Mouse (Mus musculus): ENCODE measurements around the gene Cfap73. TPM values are rescaled to one million over a fixed set of nuclear protein-coding genes. Genes with fewer than 3 reads are reported as not detected.

Gene Cfap73
- polyA plus RNA-seq, 1 experiment from 2014 or later, result 0.49 TPM

- WGBS, result 37% methylated on average over 5 of the region's 5 CpGs
- peak; percentile 44; the same call in 1 of the 2 replicates for ATAC-seq (ENCODE audit: low FRiP score)
- Histone ChIP-seq H3K9me3 (no peaks in the 10 kb centered on the region), H3K4me1 (replicated peaks) (no peaks in the 10 kb centered on the region), H3K4me2 (no peak overlapping the region), H3K4me3 (no peak overlapping the region), H3K36me3 (no peaks in the 10 kb centered on the region), H3K27ac (peak overlapping the region; percentile 55), H3K27me3 (peaks cover 25% of the 10 kb centered on the region; the same call in 1 of the 2 replicates), H3K9ac (no peak overlapping the region)
Measured at GRCm38 (mm10) chr5:120660816-120661215, 26.8 kb upstream of the Cfap73 start.

GRCm38 (mm10) chr5:120656281-120656751, 22.3 kb upstream of the Cfap73 start:
- no peak overlapping the region for H3K4me3 ChIP-seq
- no peak for ATAC-seq (ENCODE audit: low FRiP score)

GRCm38 (mm10) chr5:120653873-120654272, 19.8 kb upstream of the Cfap73 start:
- Histone ChIP-seq H3K4me3 (no peak overlapping the region), H3K9me3 (no peaks in the 10 kb centered on the region), H3K27me3 (peaks cover 48% of the 10 kb centered on the region), H3K4me2 (no peak overlapping the region), H3K4me1 (replicated peaks) (peaks cover 7% of the 10 kb centered on the region), H3K27ac (no peak overlapping the region), H3K9ac (no peak overlapping the region), H3K36me3 (no peaks in the 10 kb centered on the region)
- 88% methylated on average over 2 of the region's 2 CpGs for WGBS
- ATAC-seq (ENCODE audit: low FRiP score), result no peak

More at GRCm38 (mm10) chr5:120656281-120656751, 22.3 kb upstream of the Cfap73 start:
- Histone ChIP-seq H3K36me3 (no peaks in the 10 kb centered on the region), H3K9me3 (no peaks in the 10 kb centered on the region), H3K4me2 (no peak overlapping the region), H3K27ac (no peak overlapping the region), H3K4me1 (replicated peaks) (no peaks in the 10 kb centered on the region), H3K27me3 (peaks cover 23% of the 10 kb centered on the region), H3K9ac (no peak overlapping the region)
- WGBS, result 88% methylated on average over 12 of the region's 12 CpGs

- Histone ChIP-seq H3K36me3 (no peaks in the 10 kb centered on the region), H3K4me3 (no peak overlapping the region), H3K9ac (no peak overlapping the region), H3K4me1 (replicated peaks) (peaks cover 11% of the 10 kb centered on the region), H3K9me3 (no peaks in the 10 kb centered on the region), H3K27ac (no peak overlapping the region), H3K27me3 (peaks cover 52% of the 10 kb centered on the region), H3K4me2 (no peak overlapping the region)
- ATAC-seq (ENCODE audit: low FRiP score), result no peak
- 82% methylated on average over 28 of the region's 28 CpGs for WGBS
Measured at GRCm38 (mm10) chr5:120652915-120653701, 19.1 kb upstream of the Cfap73 start.

- ATAC-seq (ENCODE audit: low FRiP score), result no peak
- peaks cover 66% of the 10 kb centered on the region for H3K27me3 ChIP-seq
- 68% methylated on average over 5 of the region's 5 CpGs for WGBS
Measured at GRCm38 (mm10) chr5:120651230-120651629, 17.2 kb upstream of the Cfap73 start.

GRCm38 (mm10) chr5:120649938-120650337, 15.9 kb upstream of the Cfap73 start:
- Histone ChIP-seq H3K36me3 (no peaks in the 10 kb centered on the region), H3K4me3 (no peak overlapping the region), H3K27me3 (peaks cover 70% of the 10 kb centered on the region), H3K9me3 (no peaks in the 10 kb centered on the region), H3K9ac (no peak overlapping the region), H3K27ac (no peak overlapping the region), H3K4me1 (replicated peaks) (peaks cover 11% of the 10 kb centered on the region), H3K4me2 (no peak overlapping the region)
- no peak for ATAC-seq (ENCODE audit: low FRiP score)
- 28% methylated on average over 13 of the region's 13 CpGs for WGBS

More at GRCm38 (mm10) chr5:120651230-120651629, 17.2 kb upstream of the Cfap73 start:
- Histone ChIP-seq H3K27ac (no peak overlapping the region), H3K9ac (no peak overlapping the region; the same call in 1 of the 2 replicates), H3K4me2 (no peak overlapping the region), H3K9me3 (no peaks in the 10 kb centered on the region), H3K4me3 (no peak overlapping the region), H3K4me1 (replicated peaks) (peaks cover 11% of the 10 kb centered on the region), H3K36me3 (no peaks in the 10 kb centered on the region)

- no peak overlapping the region for H3K9ac ChIP-seq
- ATAC-seq (ENCODE audit: low FRiP score), result peak; percentile 24
- WGBS, result 2% methylated on average over 21 of the region's 21 CpGs
- H3K4me2 ChIP-seq, result peak overlapping the region; percentile 37
- peaks cover 11% of the 10 kb centered on the region for H3K4me1 ChIP-seq (replicated peaks)
- H3K36me3 ChIP-seq, result no peaks in the 10 kb centered on the region
- H3K9me3 ChIP-seq, result no peaks in the 10 kb centered on the region
- H3K27me3 ChIP-seq, result peaks cover 70% of the 10 kb centered on the region
- H3K27ac ChIP-seq, result no peak overlapping the region
- H3K4me3 ChIP-seq, result peak overlapping the region; percentile 23
Measured at GRCm38 (mm10) chr5:120649374-120649933, 15.4 kb upstream of the Cfap73 start.

GRCm38 (mm10) chr5:120648569-120649373, 14.7 kb upstream of the Cfap73 start, which contains the start of gene Rasal1:
Gene Rasal1 (plus strand): TSS chr5:120648812.
- Histone ChIP-seq H3K4me3 (peak within 1 kb of the TSS; percentile 23), H3K4me2 (peak within 1 kb of the TSS; percentile 37), H3K9ac (no peak within 1 kb of the TSS), H3K9me3 (no peaks in the 10 kb centered on the region), H3K36me3 (no peaks in the 10 kb centered on the region), H3K4me1 (replicated peaks) (peaks cover 11% of the 10 kb centered on the region), H3K27me3 (peaks cover 70% of the 10 kb centered on the region), H3K27ac (no peak within 1 kb of the TSS)
- ATAC-seq (ENCODE audit: low FRiP score), result peak; percentile 57; the same call in 1 of the 2 replicates
- 3% methylated on average over 40 of the region's 53 CpGs for WGBS

- Histone ChIP-seq H3K9ac (no peak overlapping the region), H3K36me3 (no peaks in the 10 kb centered on the region), H3K27me3 (peaks cover 70% of the 10 kb centered on the region), H3K4me2 (no peak overlapping the region), H3K4me3 (no peak overlapping the region), H3K27ac (no peak overlapping the region), H3K9me3 (no peaks in the 10 kb centered on the region), H3K4me1 (replicated peaks) (peaks cover 11% of the 10 kb centered on the region)
- 46% methylated on average over 12 of the region's 12 CpGs for WGBS
- no peak for ATAC-seq (ENCODE audit: low FRiP score)
Measured at GRCm38 (mm10) chr5:120647814-120648491, 13.9 kb upstream of the Cfap73 start.

GRCm38 (mm10) chr5:120647361-120647760, 13.3 kb upstream of the Cfap73 start:
- Histone ChIP-seq H3K9me3 (no peaks in the 10 kb centered on the region), H3K4me3 (no peak overlapping the region), H3K9ac (no peak overlapping the region), H3K27ac (no peak overlapping the region), H3K27me3 (peaks cover 64% of the 10 kb centered on the region), H3K4me2 (no peak overlapping the region), H3K36me3 (no peaks in the 10 kb centered on the region), H3K4me1 (replicated peaks) (peaks cover 11% of the 10 kb centered on the region)
- ATAC-seq (ENCODE audit: low FRiP score), result no peak
- WGBS, result 86% methylated on average over 3 of the region's 4 CpGs

- Histone ChIP-seq H3K9ac (no peak overlapping the region), H3K36me3 (no peaks in the 10 kb centered on the region), H3K4me1 (replicated peaks) (peaks cover 11% of the 10 kb centered on the region), H3K27ac (no peak overlapping the region), H3K27me3 (peaks cover 50% of the 10 kb centered on the region), H3K9me3 (no peaks in the 10 kb centered on the region), H3K4me3 (no peak overlapping the region), H3K4me2 (no peak overlapping the region)
- 60% methylated on average over 6 of the region's 6 CpGs for WGBS
- ATAC-seq (ENCODE audit: low FRiP score), result no peak
Measured at GRCm38 (mm10) chr5:120645851-120646250, 11.8 kb upstream of the Cfap73 start.
